Comparison of ENCODE assay signal across 8 mouse cellular contexts in the genomic region with DNA sequence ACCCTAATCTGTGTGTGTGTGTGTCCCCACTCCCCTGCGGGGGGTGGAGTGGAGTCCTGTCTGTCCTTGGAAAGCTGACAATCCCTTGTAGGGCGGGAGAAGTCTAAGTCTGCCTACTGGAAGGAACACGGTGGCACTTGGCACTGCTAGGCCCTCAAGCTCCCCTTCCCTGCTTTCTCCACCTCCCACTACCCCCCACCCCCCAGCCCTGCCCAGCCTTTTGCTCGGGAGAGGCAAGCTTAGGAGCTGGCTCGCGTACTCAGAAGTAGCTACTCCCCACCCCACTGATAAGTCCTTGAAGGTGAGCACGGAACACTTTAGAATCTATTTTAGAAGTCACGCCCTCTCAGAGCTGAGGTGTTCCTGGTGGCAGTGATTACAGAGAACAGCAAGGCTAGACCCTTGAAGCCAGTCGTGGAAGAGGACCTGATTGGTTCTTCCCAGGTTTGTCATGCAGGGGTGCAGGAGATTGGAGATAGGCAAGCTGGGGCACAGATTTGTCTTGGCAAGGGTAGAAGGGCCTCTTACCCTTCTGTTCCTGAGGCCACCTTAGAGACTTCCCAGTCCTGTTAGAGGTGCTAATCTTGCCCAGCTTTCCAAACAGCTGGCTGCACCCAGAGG. TPM values are rescaled to one million over a fixed set of nuclear protein-coding genes. Genes with fewer than 3 reads are reported as not detected.
A peak's percentile ranks its signal among the peaks of the same experiment; 100 is the strongest.
DNase-seq lines count a peak whose midpoint lies in the region; ATAC-seq and TF ChIP-seq lines count a peak whose summit lies in the region.

No protein-coding gene starts in this region.

- peak overlapping the region; percentile 94 for H3K4me2 ChIP-seq in limb, embryonic 11.5 days (ENCODE audit: low read depth, severe bottlenecking)

- peak overlapping the region; percentile 78 for H3K4me3 ChIP-seq in liver, adult 2 months (ENCODE audit: insufficient read depth, low read depth, low read length)
- H3K4me3 ChIP-seq in forebrain, embryonic 10.5 days: peak overlapping the region; percentile 82
- peak overlapping the region; percentile 76 for H3K4me3 ChIP-seq in limb, embryonic 11.5 days (ENCODE audit: low read depth, low read length)

- ATAC-seq in limb, embryonic 11.5 days (ENCODE audit: insufficient number of reproducible peaks, low FRiP score, low TSS enrichment, low read depth): 0 out of 2 replicates have a peak, but pooled peaks have one; percentile 9
- 0 out of 2 replicates have a peak, but pooled peaks have one; percentile 15 for ATAC-seq in monocyte, adult 5-6 weeks (replicated peaks; ENCODE audit: insufficient number of reproducible peaks, low FRiP score, low TSS enrichment, poor library complexity, severe bottlenecking)

- H3K9me3 ChIP-seq in forebrain, embryonic 10.5 days: no peaks in the 10 kb centered on the region
- H3K9me3 ChIP-seq in limb, embryonic 11.5 days (ENCODE audit: control insufficient read depth, low read length): no peaks in the 10 kb centered on the region

- no peak for TF ChIP-seq POLR2A in liver, adult 2 months (IDR thresholded peaks at IDR 0.05; ENCODE audit: extremely low read depth, insufficient read depth, low read length)

- H3K9ac ChIP-seq in liver, adult 2 months (ENCODE audit: low read depth, low read length): peak overlapping the region; percentile 58
- H3K9ac ChIP-seq in limb, embryonic 11.5 days (ENCODE audit: low read length): peak overlapping the region; percentile 86

- H3K27ac ChIP-seq in liver, adult 2 months (replicated peaks; ENCODE audit: insufficient read depth, low read depth, low read length): peak overlapping the region; percentile 60
- peak overlapping the region; percentile 90 for H3K27ac ChIP-seq in forebrain, embryonic 10.5 days
- 0 out of 2 replicates have a peak overlapping the region, but pooled peaks have one; percentile 8 for H3K27ac ChIP-seq in limb, embryonic 11.5 days (replicated peaks; ENCODE audit: low read depth, low read length)

- no peak for TF ChIP-seq CTCF in liver, adult 2 months (IDR thresholded peaks at IDR 0.05; ENCODE audit: low read depth, low read length)

- H3K36me3 ChIP-seq in liver, adult 2 months (ENCODE audit: control insufficient read depth, insufficient read depth, low read length): no peaks in the 10 kb centered on the region
- H3K36me3 ChIP-seq in forebrain, embryonic 10.5 days (replicated peaks): no peaks in the 10 kb centered on the region
- H3K36me3 ChIP-seq in limb, embryonic 11.5 days (ENCODE audit: control insufficient read depth, insufficient read depth, low read length): no peaks in the 10 kb centered on the region

- WGBS in liver, adult 2 months: 17% methylated on average over 9 of the region's 9 CpGs
- 11% methylated on average over 9 of the region's 9 CpGs for WGBS in forebrain, embryonic 10.5 days
- 7% methylated on average over 9 of the region's 9 CpGs for WGBS in limb, embryonic 11.5 days

- H3K27me3 ChIP-seq in liver, adult 2 months (ENCODE audit: control insufficient read depth, insufficient read depth, low read length): no peaks in the 10 kb centered on the region
- peaks cover 50% of the 10 kb centered on the region for H3K27me3 ChIP-seq in forebrain, embryonic 10.5 days (ENCODE audit: poor library complexity, severe bottlenecking)
- 0 out of 2 replicates have a peak, but pooled peaks cover 11% of the 10 kb centered on the region for H3K27me3 ChIP-seq in limb, embryonic 11.5 days (ENCODE audit: control insufficient read depth, insufficient read depth, low read length)

- H3K79me2 ChIP-seq in liver, adult 2 months (ENCODE audit: control insufficient read depth, insufficient read depth, low read length): no peaks in the 10 kb centered on the region

- no peak for DNase-seq in liver, adult 2 months (ENCODE audit: extremely low read depth, low read depth, low spot score)
- DNase-seq in liver: no peak
- no peak for DNase-seq in forebrain, embryonic 10.5 days (ENCODE audit: extremely low spot score, low spot score)
- no peak for DNase-seq in limb, embryonic 11.5 days (ENCODE audit: low spot score)
- DNase-seq in layer of hippocampus, adult 8-10 months (ENCODE audit: low spot score in 2 of 2): no peak
- no peak for DNase-seq in right cerebral cortex, postnatal 36 days (ENCODE audit: low spot score in 2 of 2)
- no peak for DNase-seq in yolk sac, embryonic 10.5 days (ENCODE audit: low spot score)

- peaks cover 10% of the 10 kb centered on the region; the same call in 1 of the 2 replicates for H3K4me1 ChIP-seq in liver, adult 2 months (ENCODE audit: control insufficient read depth, insufficient read depth, low read length)
- peaks cover 23% of the 10 kb centered on the region for H3K4me1 ChIP-seq in forebrain, embryonic 10.5 days
- H3K4me1 ChIP-seq in limb, embryonic 11.5 days (ENCODE audit: control insufficient read depth, insufficient read depth, low read length): peaks cover 6% of the 10 kb centered on the region; the same call in 1 of the 2 replicates

RNA-seq across cellular contexts. Expression of a gene that starts 10.4 kb away (rescaled TPM):
- 74.3 and 124 TPM in 2 replicates for total RNA-seq in liver, adult 2 months (2014; rRNA removed)
- 128 and 139 TPM in 2 replicates for polyA plus RNA-seq in liver, adult 2 months (2012; rRNA removed)
- 29.0 and 31.2 TPM in 2 replicates for polyA plus RNA-seq in forebrain, embryonic 10.5 days (2016; fragmentation: Nextera tagmentation; extraction: Ambion mirVana)
- 14.0 and 16.0 TPM in 2 replicates for polyA plus RNA-seq in limb, embryonic 11.5 days (2014; fragmentation: Nextera tagmentation; extraction: Ambion mirVana)
- 13.9 to 24.2 TPM (median 16.7 TPM) in 3 replicates for total RNA-seq in monocyte, adult 5-6 weeks (2017)
- 10 to 100 TPM; 71.1 to 78.3 (median 73.6) TPM for total RNA-seq in layer of hippocampus, adult 8-10 months (2022)

RNA-seq across cellular contexts. Expression of a gene that starts 19.5 kb away (rescaled TPM):
- total RNA-seq in liver, adult 2 months (2014; rRNA removed): 0.09 TPM in 1 of 2 replicates, not detected in the other
- 0.02 and 0.06 TPM in 2 replicates for polyA plus RNA-seq in liver, adult 2 months (2012; rRNA removed)
- 0.41 and 0.72 TPM in 2 replicates for polyA plus RNA-seq in forebrain, embryonic 10.5 days (2016; fragmentation: Nextera tagmentation; extraction: Ambion mirVana)
- polyA plus RNA-seq in limb, embryonic 11.5 days (2014; fragmentation: Nextera tagmentation; extraction: Ambion mirVana): 0.67 and 0.85 TPM in 2 replicates
- not detected in 3 replicates for total RNA-seq in monocyte, adult 5-6 weeks (2017)
- 10 to 100 TPM; 23.2 to 28.6 (median 24.6) TPM for total RNA-seq in layer of hippocampus, adult 8-10 months (2022)

RNA-seq across cellular contexts. Expression of a gene that starts 28.2 kb away (rescaled TPM):
- total RNA-seq in liver, adult 2 months (2014; rRNA removed): 0.46 and 0.67 TPM in 2 replicates
- polyA plus RNA-seq in liver, adult 2 months (2012; rRNA removed): 0.37 and 0.48 TPM in 2 replicates
- polyA plus RNA-seq in forebrain, embryonic 10.5 days (2016; fragmentation: Nextera tagmentation; extraction: Ambion mirVana): 0.66 and 0.75 TPM in 2 replicates
- 0.35 and 0.60 TPM in 2 replicates for polyA plus RNA-seq in limb, embryonic 11.5 days (2014; fragmentation: Nextera tagmentation; extraction: Ambion mirVana)
- total RNA-seq in monocyte, adult 5-6 weeks (2017): 186 to 201 TPM (median 194 TPM) in 3 replicates
- 100 to 1,000 TPM; 115 to 147 (median 127) TPM for total RNA-seq in layer of hippocampus, adult 8-10 months (2022)

Comparison
In these comparisons a context has a peak if more than half of its experiments do, and no peak if none do; other contexts are left out.
1. H3K27ac ChIP-seq: peak in every context shown above with its lines; median percentile 90 in forebrain, embryonic 10.5 days; 60 in liver, adult 2 months; 8 in limb, embryonic 11.5 days.
2. RNA of a gene that starts 19.5 kb away (total RNA-seq): 23.2 to 28.6 TPM in layer of hippocampus, adult 8-10 months; 0.09 TPM in liver, adult 2 months and not detected in monocyte, adult 5-6 weeks; every median in the first group is over 10 times any median in the second.
3. RNA of a gene that starts 28.2 kb away (total RNA-seq): 186 to 201 TPM in monocyte, adult 5-6 weeks and 115 to 147 TPM in layer of hippocampus, adult 8-10 months; 0.46 to 0.67 TPM in liver, adult 2 months; every median in the first group is over 10 times any median in the second.
4. Peak in every context shown above with its lines, with median percentiles within 50 percentile points of each other: H3K4me3 ChIP-seq.